Mouse (Mus musculus) liver, embryonic 11.5 days (tissue): ENCODE data around the gene Gm13283. TPM values are rescaled to one million over a fixed set of nuclear protein-coding genes. Genes with fewer than 3 reads are reported as not detected.
"Not testable (repeated sequence)": the region's sequence is repeated elsewhere in the genome, so short reads cannot be mapped to it uniquely, and the experiment has no call there.

Experiments
- ATAC-seq: fragments of 200-750 bp; cut with Nextera tagmentation; replicated peaks from 2 replicates; pipeline ENCODE4 v1.8.0; 2017; ENCODE audit warnings: moderate number of reproducible peaks, mild to moderate bottlenecking, moderate TSS enrichment, moderate library complexity; ENCODE audit not compliant: low FRiP score
- DNase-seq: peaks from one replicate; pipeline ENCODE4 v3.0.0-alpha.2; 2017; ENCODE audit warnings: low spot score
- H3K27ac ChIP-seq: fragments of 300-500 bp; sonication (generic); 2 replicates; pipeline ENCODE4 v1.5.1; 2014; ENCODE audit warnings: mild to moderate bottlenecking, low read depth, low read length, control low read depth
- H3K27me3 ChIP-seq: fragments of 300-500 bp; sonication (generic); replicated peaks from 2 replicates; pipeline ENCODE4 v1.6.1; 2014; ENCODE audit warnings: low read length, mixed read lengths; ENCODE audit not compliant: control insufficient read depth, insufficient read depth
- H3K36me3 ChIP-seq: fragments of 300-500 bp; sonication (generic); 2 replicates; pipeline ENCODE4 v1.6.1; 2014; ENCODE audit warnings: mild to moderate bottlenecking, low read length, moderate library complexity, mixed read lengths; ENCODE audit not compliant: control insufficient read depth, insufficient read depth
- H3K4me1 ChIP-seq: fragments of 300-500 bp; sonication (generic); replicated peaks from 2 replicates; pipeline ENCODE4 v1.6.1; 2014; ENCODE audit warnings: low read length, mixed read lengths; ENCODE audit not compliant: control insufficient read depth, insufficient read depth
- H3K4me2 ChIP-seq: fragments of 300-500 bp; sonication (generic); 2 replicates; pipeline ENCODE4 v1.6.1; 2014; ENCODE audit warnings: mild to moderate bottlenecking, control low read depth, moderate library complexity
- H3K4me3 ChIP-seq: fragments of 300-500 bp; sonication (generic); 2 replicates; pipeline ENCODE4 v1.5.1; 2014; ENCODE audit warnings: low read depth, low read length, control low read depth
- H3K9ac ChIP-seq: fragments of 300-500 bp; sonication (generic); 2 replicates; pipeline ENCODE4 v1.6.1; 2014; ENCODE audit warnings: low read depth, low read length, control low read depth
- H3K9me3 ChIP-seq: fragments of 300-500 bp; sonication (generic); 2 replicates; pipeline ENCODE4 v1.6.1; 2016; ENCODE audit warnings: low read length, inconsistent platforms, mixed read lengths; ENCODE audit not compliant: control insufficient read depth
- whole genome bisulfite sequencing: fragments of 180-500 bp; shearing (Covaris S2); extraction: QIAGEN DNeasy Blood & Tissue Kit; methylation state at CpG from one replicate; pipeline ENCODE4 v1.1.7; 2014; 5-methylcytosine and 5-hydroxymethylcytosine counted together
- polyA plus RNA-seq: library from polyadenylated mRNA; unstranded; fragments of >200 nt; fragmentation: Nextera tagmentation; extraction: Ambion mirVana; gene quantifications from 2 replicates; pipeline ENCODE4 v1.2.1, GENCODE M21; 2014

The Gm13283 gene
- polyA plus RNA-seq, 1 experiment from 2014 or later: not detected

- no CpG with 5 or more reads among the region's 29 CpGs for WGBS
- not testable (repeated sequence) for H3K4me2 ChIP-seq
Observed at GRCm38 (mm10) chr4:88802954-88803353, 43.0 kb downstream of the Gm13283 start, which contains the start of gene Gm13287. Gene Gm13287 (plus strand): TSS chr4:88803254.

GRCm38 (mm10) chr4:88805231-88805630, 45.3 kb downstream of the Gm13283 start, which contains the start of gene Gm13288:
Gene Gm13288 (plus strand): TSS chr4:88805531.
- H3K4me2 ChIP-seq, ATAC-seq, H3K4me3 ChIP-seq: not testable (repeated sequence)

More at GRCm38 (mm10) chr4:88802954-88803353, 43.0 kb downstream of the Gm13283 start, which contains the start of gene Gm13287:
- not testable (repeated sequence) for DNase-seq, H3K27me3 ChIP-seq, H3K9ac ChIP-seq, H3K4me1 ChIP-seq, H3K36me3 ChIP-seq, ATAC-seq, H3K9me3 ChIP-seq, H3K27ac ChIP-seq, H3K4me3 ChIP-seq

GRCm38 (mm10) chr4:88805761-88806160, 45.8 kb downstream of the Gm13283 start:
- not testable (repeated sequence) for H3K4me2 ChIP-seq, H3K27ac ChIP-seq, H3K4me3 ChIP-seq, ATAC-seq, H3K27me3 ChIP-seq, H3K9ac ChIP-seq, H3K9me3 ChIP-seq, DNase-seq, H3K36me3 ChIP-seq, H3K4me1 ChIP-seq
- 3% methylated on average over 5 of the region's 34 CpGs for WGBS

More at GRCm38 (mm10) chr4:88805231-88805630, 45.3 kb downstream of the Gm13283 start, which contains the start of gene Gm13288:
- H3K9ac ChIP-seq, H3K27ac ChIP-seq, H3K36me3 ChIP-seq, DNase-seq, H3K4me1 ChIP-seq, H3K27me3 ChIP-seq, H3K9me3 ChIP-seq: not testable (repeated sequence)
- WGBS: no CpG with 5 or more reads among the region's 8 CpGs

Other genes starting within 250 kb of the Gm13283 start
- gene Ifnb1, start 237.3 kb upstream of the Gm13283 start, polyA plus RNA-seq: not detected in 2 replicates
- gene Ifna15, start 201.9 kb upstream of the Gm13283 start, polyA plus RNA-seq: not detected in 2 replicates
- not detected in 2 replicates for gene Ifna14, start 188.3 kb upstream of the Gm13283 start, polyA plus RNA-seq
- gene Ifna9, start 167.7 kb upstream of the Gm13283 start, polyA plus RNA-seq: not detected in 2 replicates
- not detected in 2 replicates for gene Ifna12, start 156.7 kb upstream of the Gm13283 start, polyA plus RNA-seq
- gene C87499, start 125.7 kb upstream of the Gm13283 start, polyA plus RNA-seq: not detected in 2 replicates
- gene Ifna13, start 115.7 kb upstream of the Gm13283 start, polyA plus RNA-seq: not detected in 2 replicates
- not detected in 2 replicates for gene Ifna16, start 83.2 kb upstream of the Gm13283 start, polyA plus RNA-seq
- not detected in 2 replicates for gene Ifna2, start 76.2 kb upstream of the Gm13283 start, polyA plus RNA-seq
- gene Ifnab, start 68.8 kb upstream of the Gm13283 start, polyA plus RNA-seq: not detected in 2 replicates
- 0.85 and 0.96 TPM in 2 replicates for gene Gm26566, start 38.3 kb upstream of the Gm13283 start, polyA plus RNA-seq
- 65.1 and 72.9 TPM in 2 replicates for gene Klhl9, start 37.7 kb upstream of the Gm13283 start, polyA plus RNA-seq
- gene Gm13271, start 5.3 kb upstream of the Gm13283 start, polyA plus RNA-seq: not detected in 2 replicates
- not detected in 2 replicates for gene Gm13290, start 13.7 kb downstream of the Gm13283 start, polyA plus RNA-seq
- gene Gm13289, start 16.8 kb downstream of the Gm13283 start, polyA plus RNA-seq: not detected in 2 replicates
- gene Gm13272, start 19.7 kb downstream of the Gm13283 start, polyA plus RNA-seq: not detected in 2 replicates
- gene Ifnz, start 22.0 kb downstream of the Gm13283 start, polyA plus RNA-seq: not detected in 2 replicates
- gene Gm13276, start 25.6 kb downstream of the Gm13283 start, polyA plus RNA-seq: not detected in 2 replicates
- gene Gm13277, start 28.5 kb downstream of the Gm13283 start, polyA plus RNA-seq: not detected in 2 replicates
- not detected in 2 replicates for gene Gm13278, start 31.4 kb downstream of the Gm13283 start, polyA plus RNA-seq
- not detected in 2 replicates for gene Gm13275, start 34.4 kb downstream of the Gm13283 start, polyA plus RNA-seq
- gene Gm13279, start 37.3 kb downstream of the Gm13283 start, polyA plus RNA-seq: not detected in 2 replicates
- gene Gm13285, start 39.5 kb downstream of the Gm13283 start, polyA plus RNA-seq: 0.26 and 0.66 TPM in 2 replicates
- gene Gm13287, start 43.1 kb downstream of the Gm13283 start, polyA plus RNA-seq: not detected in 2 replicates
- not detected in 2 replicates for gene Gm13288, start 45.4 kb downstream of the Gm13283 start, polyA plus RNA-seq
- not detected in 2 replicates for gene Ifna7, start 56.1 kb downstream of the Gm13283 start, polyA plus RNA-seq
- gene Ifna11, start 59.8 kb downstream of the Gm13283 start, polyA plus RNA-seq: not detected in 2 replicates
- not detected in 2 replicates for gene Ifna6, start 67.3 kb downstream of the Gm13283 start, polyA plus RNA-seq
- gene Ifna5, start 75.4 kb downstream of the Gm13283 start, polyA plus RNA-seq: not detected in 2 replicates
- not detected in 2 replicates for gene Ifna4, start 81.7 kb downstream of the Gm13283 start, polyA plus RNA-seq
- gene Ifna1, start 90.0 kb downstream of the Gm13283 start, polyA plus RNA-seq: not detected in 2 replicates
- gene Ifne, start 120.1 kb downstream of the Gm13283 start, polyA plus RNA-seq: not detected in 2 replicates